Mouse (Mus musculus) CH12.LX (cell line): Measurements from ENCODE around the gene Cpne9.

ENCODE experiments used
- CHD2 ChIP-seq: IDR thresholded peaks from 2 replicates; pipeline ENCODE4 v1.6.1; 2011; ENCODE audit warnings: low read length, improper control_type of control experiment
- CTCF ChIP-seq, 2 experiments: IDR thresholded peaks in 1 of 2; conservative IDR thresholded peaks in 1 of 2; 2 replicates each; pipeline ENCODE4 v1.5.1; 2011 to 2012; ENCODE audit warnings: low read depth in 2 of 2, low read length in 2 of 2, improper control_type of control experiment in 1 of 2, inconsistent platforms in 1 of 2, mild to moderate bottlenecking in 1 of 2, moderate library complexity in 1 of 2
- EP300 ChIP-seq: IDR thresholded peaks from 2 replicates; pipeline ENCODE4 v1.6.1; 2011; ENCODE audit warnings: low read length, improper control_type of control experiment
- ETS1 ChIP-seq: conservative IDR thresholded peaks from 2 replicates; pipeline ENCODE4 v1.6.1; 2012; ENCODE audit warnings: low read depth, mild to moderate bottlenecking, inconsistent platforms, low read length, improper control_type of control experiment, moderate library complexity
- MAFK ChIP-seq: IDR thresholded peaks from 2 replicates; pipeline ENCODE4 v1.6.1; 2011; ENCODE audit warnings: low read length, improper control_type of control experiment; ENCODE audit not compliant: insufficient replicate concordance
- MXI1 ChIP-seq: IDR thresholded peaks from 2 replicates; pipeline ENCODE4 v1.6.1; 2011; ENCODE audit warnings: mild to moderate bottlenecking, low read depth, low read length, improper control_type of control experiment
- NRF1 ChIP-seq: IDR thresholded peaks from 2 replicates; pipeline ENCODE4 v1.6.1; 2014; ENCODE audit warnings: low read depth, mild to moderate bottlenecking, inconsistent platforms, low read length, improper control_type of control experiment, moderate library complexity
- POLR2A ChIP-seq: IDR thresholded peaks from 2 replicates; pipeline ENCODE4 v1.6.1; 2011; ENCODE audit warnings: low read depth, mild to moderate bottlenecking, improper control_type of control experiment, low read length
- SMC3 ChIP-seq: IDR thresholded peaks from 2 replicates; pipeline ENCODE4 v1.6.1; 2011; ENCODE audit warnings: low read depth, low read length, improper control_type of control experiment
- TBP ChIP-seq: conservative IDR thresholded peaks from 2 replicates; pipeline ENCODE4 v1.6.1; 2011; ENCODE audit warnings: low read depth, low read length, improper control_type of control experiment
- UBTF ChIP-seq: IDR thresholded peaks from 2 replicates; pipeline ENCODE4 v1.6.1; 2012; ENCODE audit warnings: low read depth, mild to moderate bottlenecking, inconsistent platforms, low read length, improper control_type of control experiment, moderate library complexity
- USF1 ChIP-seq: IDR thresholded peaks from 2 replicates; pipeline ENCODE4 v1.6.1; 2014; ENCODE audit warnings: low read depth, mild to moderate bottlenecking, inconsistent platforms, low read length, improper control_type of control experiment
- ZC3H11A ChIP-seq: IDR thresholded peaks from 2 replicates; pipeline ENCODE4 v1.6.1; 2012; ENCODE audit warnings: low read depth, mild to moderate bottlenecking, inconsistent platforms, low read length, improper control_type of control experiment
- ZMIZ1 ChIP-seq: IDR thresholded peaks from 2 replicates; pipeline ENCODE4 v1.6.1; 2012; ENCODE audit warnings: low read depth, mild to moderate bottlenecking, inconsistent platforms, low read length, improper control_type of control experiment

GRCm38 (mm10) chr6:113330547-113330946, 48.4 kb downstream of the Cpne9 start:
- no peak for TF ChIP-seq CTCF (conservative IDR thresholded peaks at IDR 0.05 in 1 of 2, IDR thresholded peaks at IDR 0.05 in 1 of 2; ENCODE audit: low read depth in 2 of 2, low read length in 2 of 2)
- no peak for TF ChIP-seq ETS1
- no peak for TF ChIP-seq ZC3H11A
- peak; percentile 65 for TF ChIP-seq POLR2A
- peak; percentile 71 for TF ChIP-seq TBP
- TF ChIP-seq EP300 = no peak
- TF ChIP-seq UBTF = no peak
- TF ChIP-seq MAFK = no peak
- TF ChIP-seq SMC3 = no peak
- TF ChIP-seq MXI1 = no peak
- no peak for TF ChIP-seq NRF1
- TF ChIP-seq USF1 = no peak
- TF ChIP-seq CHD2 = no peak
- TF ChIP-seq ZMIZ1 = peak; percentile 48; the same call in 1 of the 2 replicates
